Mouse (Mus musculus) hindbrain, embryonic 16.5 days (tissue): ENCODE data around the gene Olfr178. TPM values are rescaled to one million over a fixed set of nuclear protein-coding genes. Genes with fewer than 3 reads are reported as not detected.

Source experiments
- ATAC-seq: fragments of 200-750 bp; cut with Nextera tagmentation; 2 replicates; pipeline ENCODE4 v1.8.0; 2017; ENCODE audit warnings: moderate TSS enrichment, moderate library complexity
- H3K27ac ChIP-seq: fragments of 300-500 bp; sonication (generic); 2 replicates; pipeline ENCODE4 v1.5.1; 2014; ENCODE audit warnings: low read depth, mild to moderate bottlenecking, control low read depth, low read length, moderate library complexity
- H3K27me3 ChIP-seq: fragments of 300-500 bp; sonication (generic); replicated peaks from 2 replicates; pipeline ENCODE4 v1.6.1; 2014; ENCODE audit warnings: low read length; ENCODE audit not compliant: control insufficient read depth, insufficient read depth
- H3K36me3 ChIP-seq: fragments of 300-500 bp; sonication (generic); 2 replicates; pipeline ENCODE4 v1.6.1; 2014; ENCODE audit warnings: mild to moderate bottlenecking, low read length, moderate library complexity, mixed read lengths; ENCODE audit not compliant: control insufficient read depth, insufficient read depth
- H3K4me1 ChIP-seq: fragments of 300-500 bp; sonication (generic); 2 replicates; pipeline ENCODE4 v1.6.1; 2014; ENCODE audit warnings: low read depth, low read length; ENCODE audit not compliant: control insufficient read depth, insufficient read depth
- H3K4me2 ChIP-seq: fragments of 300-500 bp; sonication (generic); 2 replicates; pipeline ENCODE4 v1.6.1; 2014; ENCODE audit warnings: mild to moderate bottlenecking, low read length, control low read depth, moderate library complexity
- H3K4me3 ChIP-seq: fragments of 300-500 bp; sonication (generic); 2 replicates; pipeline ENCODE4 v1.5.1; 2014; ENCODE audit warnings: mild to moderate bottlenecking, low read length, control low read depth, moderate library complexity
- H3K9ac ChIP-seq: fragments of 300-500 bp; sonication (generic); 2 replicates; pipeline ENCODE4 v1.6.1; 2014; ENCODE audit warnings: low read depth, mild to moderate bottlenecking, control low read depth, low read length, moderate library complexity
- H3K9me3 ChIP-seq: fragments of 300-500 bp; sonication (generic); 2 replicates; pipeline ENCODE4 v1.6.1; 2014; ENCODE audit warnings: mild to moderate bottlenecking, low read length, moderate library complexity; ENCODE audit not compliant: control insufficient read depth
- WGBS: fragments of 180-500 bp; shearing (Covaris S2); extraction: QIAGEN DNeasy Blood & Tissue Kit; methylation state at CpG from one replicate; pipeline ENCODE4 v1.1.7; 2014; 5-methylcytosine and 5-hydroxymethylcytosine counted together
- polyA plus RNA-seq: library from polyadenylated mRNA; unstranded; fragments of >200 nt; fragmentation: Nextera tagmentation; extraction: Ambion mirVana; gene quantifications from 2 replicates; pipeline ENCODE4 v1.2.1, GENCODE M21; 2015

Gene Olfr178
- polyA plus RNA-seq: not detected in 2 replicates

DNA sequence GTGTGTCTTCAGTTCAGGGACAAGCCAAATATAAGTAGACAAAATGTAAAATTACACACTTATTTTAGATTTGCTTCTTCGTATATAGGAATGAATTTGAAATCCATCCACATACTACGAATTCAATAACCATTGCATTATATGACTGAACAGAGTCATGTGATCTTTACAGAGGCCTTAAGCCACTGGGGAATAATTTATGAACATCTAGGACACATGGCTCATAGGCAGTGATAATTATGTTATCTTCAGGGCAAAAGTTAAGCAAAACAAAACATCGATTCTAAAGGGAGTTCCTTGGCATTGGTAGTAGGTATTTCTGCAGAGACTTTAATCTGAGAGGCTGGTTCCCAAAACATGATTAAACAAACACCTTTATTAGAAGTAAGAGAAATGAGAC, at the start of gene Olfr178:
TSS of gene Olfr178 (minus strand) at position 101 of the 400 bp plus-strand sequence.
- Histone ChIP-seq H3K4me3 (no peak within 1 kb of the TSS), H3K4me2 (no peak within 1 kb of the TSS), H3K9ac (no peak within 1 kb of the TSS), H3K4me1 (no peaks in the 10 kb centered on the region), H3K27ac (no peak within 1 kb of the TSS), H3K36me3 (no peaks in the 10 kb centered on the region), H3K27me3 (no peaks in the 10 kb centered on the region), H3K9me3 (no peaks in the 10 kb centered on the region)
- WGBS: 89% methylated on average over 3 of the region's 3 CpGs
- ATAC-seq: no peak

GRCm38 (mm10) chr16:58929292-58929691, 37.4 kb upstream of the Olfr178 start, which contains the start of gene Olfr180:
TSS of gene Olfr180 (minus strand) at chr16:58929392.
- WGBS: 85% methylated on average over 4 of the region's 4 CpGs
- Histone ChIP-seq H3K9me3 (no peaks in the 10 kb centered on the region), H3K4me2 (no peak within 1 kb of the TSS), H3K27me3 (no peaks in the 10 kb centered on the region), H3K36me3 (no peaks in the 10 kb centered on the region), H3K9ac (no peak within 1 kb of the TSS), H3K27ac (no peak within 1 kb of the TSS), H3K4me1 (no peaks in the 10 kb centered on the region), H3K4me3 (no peak within 1 kb of the TSS)
- no peak for ATAC-seq

DNA sequence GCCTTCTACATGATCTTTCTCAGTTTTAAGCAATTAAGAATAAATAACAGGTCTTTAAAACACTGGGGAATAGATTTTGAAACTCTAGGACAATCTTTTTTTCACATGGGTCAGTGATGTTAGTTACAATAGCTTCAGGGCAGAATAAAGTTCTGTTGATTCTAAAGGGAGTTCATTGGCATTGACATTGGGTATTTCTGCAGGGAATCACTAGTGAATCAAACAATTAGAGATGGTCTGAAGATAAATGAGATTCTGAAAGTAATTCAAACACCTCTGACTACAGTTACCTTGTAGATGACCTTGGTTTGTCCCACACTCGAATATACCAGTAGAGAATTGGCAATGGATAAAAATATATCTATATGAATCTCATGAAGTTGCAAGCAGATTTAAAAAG, 36.8 kb upstream of the Olfr178 start, which contains the start of gene Olfr181:
TSS of gene Olfr181 (minus strand) at position 101 of the 400 bp plus-strand sequence.
- H3K4me1 ChIP-seq: no peaks in the 10 kb centered on the region
- H3K4me2 ChIP-seq: no peak within 1 kb of the TSS
- 63% methylated on average over 1 of the region's 1 CpGs for WGBS
- no peak for ATAC-seq
- no peak within 1 kb of the TSS for H3K9ac ChIP-seq
- no peaks in the 10 kb centered on the region for H3K27me3 ChIP-seq
- H3K36me3 ChIP-seq: no peaks in the 10 kb centered on the region
- no peaks in the 10 kb centered on the region for H3K9me3 ChIP-seq
- H3K4me3 ChIP-seq: no peak within 1 kb of the TSS
- no peak within 1 kb of the TSS for H3K27ac ChIP-seq

GRCm38 (mm10) chr16:58884416-58884815, 7.4 kb downstream of the Olfr178 start:
- WGBS: 96% methylated on average over 2 of the region's 2 CpGs
- H3K4me1 ChIP-seq: no peaks in the 10 kb centered on the region
- H3K27me3 ChIP-seq: no peaks in the 10 kb centered on the region
- no peaks in the 10 kb centered on the region for H3K9me3 ChIP-seq
- H3K4me2 ChIP-seq: no peak overlapping the region
- no peaks in the 10 kb centered on the region for H3K36me3 ChIP-seq
- H3K9ac ChIP-seq: no peak overlapping the region
- no peak for ATAC-seq
- no peak overlapping the region for H3K27ac ChIP-seq
- H3K4me3 ChIP-seq: no peak overlapping the region

DNA sequence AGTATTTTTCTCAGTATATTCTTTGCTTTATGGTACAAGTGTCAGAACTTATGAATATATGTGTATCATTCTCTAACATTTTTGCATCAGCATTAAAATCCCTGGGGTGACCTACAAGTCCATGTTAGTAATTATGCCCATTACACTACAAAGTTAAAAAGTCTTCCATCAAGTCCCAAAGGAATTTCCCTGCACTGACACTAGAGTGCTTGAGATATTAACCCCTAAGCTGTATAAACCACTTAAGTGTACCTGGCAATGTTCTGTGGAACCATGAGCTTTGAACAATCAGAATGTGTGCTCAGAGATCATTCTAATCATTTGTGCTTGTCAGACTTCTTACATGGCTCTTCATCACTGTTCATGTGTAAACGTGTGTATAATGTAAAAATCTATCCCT, 17.2 kb downstream of the Olfr178 start, which contains the start of gene Olfr177:
TSS of gene Olfr177 (minus strand) at position 101 of the 400 bp plus-strand sequence.
- no peaks in the 10 kb centered on the region for H3K36me3 ChIP-seq
- H3K9ac ChIP-seq: no peak within 1 kb of the TSS
- H3K27ac ChIP-seq: no peak within 1 kb of the TSS
- H3K27me3 ChIP-seq: no peaks in the 10 kb centered on the region
- no peak within 1 kb of the TSS for H3K4me3 ChIP-seq
- H3K4me1 ChIP-seq: no peaks in the 10 kb centered on the region
- H3K9me3 ChIP-seq: no peaks in the 10 kb centered on the region
- no peak within 1 kb of the TSS for H3K4me2 ChIP-seq
- 66% methylated on average over 1 of the region's 1 CpGs for WGBS
- no peak for ATAC-seq

DNA sequence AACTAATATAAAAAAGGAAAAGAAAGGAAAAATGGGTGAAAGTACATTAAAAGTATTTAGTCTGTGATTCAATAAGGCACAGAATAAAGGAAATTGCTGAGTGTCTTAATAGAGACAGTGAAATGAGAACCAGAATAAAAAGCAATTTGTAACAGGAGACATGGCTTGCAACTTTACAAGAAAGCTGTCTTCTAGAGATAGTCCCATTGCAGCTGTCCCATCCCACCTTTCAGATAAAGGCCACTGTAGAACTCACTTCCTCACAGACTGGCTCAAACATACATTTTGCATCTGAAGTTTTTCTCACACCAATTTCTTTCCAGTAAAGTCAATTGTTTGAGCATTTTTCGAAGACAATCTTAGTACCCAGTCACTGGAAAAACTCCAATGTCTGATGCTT, 30.4 kb downstream of the Olfr178 start:
- H3K36me3 ChIP-seq: no peaks in the 10 kb centered on the region
- H3K4me2 ChIP-seq: no peak overlapping the region
- H3K9me3 ChIP-seq: no peaks in the 10 kb centered on the region
- no peaks in the 10 kb centered on the region for H3K4me1 ChIP-seq
- H3K27ac ChIP-seq: no peak overlapping the region
- ATAC-seq: no peak
- no peak overlapping the region for H3K9ac ChIP-seq
- WGBS: 82% methylated on average over 1 of the region's 1 CpGs
- H3K27me3 ChIP-seq: no peaks in the 10 kb centered on the region
- no peak overlapping the region for H3K4me3 ChIP-seq

DNA sequence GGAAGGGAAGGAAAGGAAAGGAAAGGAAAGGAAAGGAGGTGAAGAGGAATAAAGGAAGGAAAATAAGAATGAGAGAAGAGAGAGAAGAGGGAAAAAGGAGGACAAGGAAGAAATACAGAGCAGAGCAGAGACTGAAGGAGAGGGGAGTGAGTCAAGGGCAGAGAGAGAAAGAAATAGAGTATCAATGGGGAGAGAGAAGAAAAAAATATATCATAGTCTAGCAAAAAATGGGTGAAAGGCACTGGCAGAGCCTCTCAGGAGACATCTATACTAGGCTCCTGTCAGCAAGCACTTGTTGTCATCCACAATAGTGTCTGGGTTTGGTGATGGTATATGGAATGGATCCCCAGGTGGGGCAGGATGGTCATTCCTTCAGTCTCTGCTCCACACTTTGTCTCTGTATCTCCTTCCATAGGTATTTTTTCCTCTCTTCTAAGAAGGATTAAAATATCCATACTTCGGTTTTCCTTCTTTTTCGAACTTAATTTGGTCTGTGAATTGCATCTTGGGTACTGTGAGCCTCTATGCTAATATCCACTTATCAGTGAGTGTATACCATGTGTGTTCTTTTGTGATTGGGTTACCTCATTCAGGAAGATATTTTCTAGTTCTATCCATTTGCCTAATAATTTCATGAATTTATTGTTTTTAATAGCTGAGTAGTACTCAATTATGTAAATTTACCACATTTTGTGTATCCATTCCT, 31.7 kb downstream of the Olfr178 start:
- no peaks in the 10 kb centered on the region for H3K9me3 ChIP-seq
- H3K27me3 ChIP-seq: no peaks in the 10 kb centered on the region
- H3K4me1 ChIP-seq: no peaks in the 10 kb centered on the region
- no peak overlapping the region for H3K4me2 ChIP-seq
- no peak overlapping the region for H3K9ac ChIP-seq
- H3K4me3 ChIP-seq: no peak overlapping the region
- H3K36me3 ChIP-seq: no peaks in the 10 kb centered on the region
- H3K27ac ChIP-seq: no peak overlapping the region
- no peak for ATAC-seq
- WGBS: 95% methylated on average over 2 of the region's 2 CpGs

Other genes starting within 250 kb of the Olfr178 start
- 14.5 and 16.3 TPM in 2 replicates for gene Cpox, start 221.8 kb downstream of the Olfr178 start, polyA plus RNA-seq
- gene Gpr15, start 173.0 kb downstream of the Olfr178 start, polyA plus RNA-seq: 0.12 TPM in 1 of 2 replicates, not detected in the other
- 157 and 169 TPM in 2 replicates for gene Cldnd1, start 164.2 kb downstream of the Olfr178 start, polyA plus RNA-seq
- gene Olfr172, start 128.9 kb downstream of the Olfr178 start, polyA plus RNA-seq: not detected in 2 replicates
- not detected in 2 replicates for gene Olfr173, start 91.8 kb downstream of the Olfr178 start, polyA plus RNA-seq
- gene Olfr175-ps1, start 65.3 kb downstream of the Olfr178 start, polyA plus RNA-seq: not detected in 2 replicates
- not detected in 2 replicates for gene Olfr177, start 17.3 kb downstream of the Olfr178 start, polyA plus RNA-seq
- not detected in 2 replicates for gene Olfr181, start 36.7 kb upstream of the Olfr178 start, polyA plus RNA-seq
- gene Olfr180, start 37.3 kb upstream of the Olfr178 start, polyA plus RNA-seq: not detected in 2 replicates
- not detected in 2 replicates for gene Olfr183, start 103.3 kb upstream of the Olfr178 start, polyA plus RNA-seq
- not detected in 2 replicates for gene Olfr186, start 138.2 kb upstream of the Olfr178 start, polyA plus RNA-seq
- gene Olfr187, start 147.7 kb upstream of the Olfr178 start, polyA plus RNA-seq: not detected in 2 replicates
- gene Olfr190, start 185.9 kb upstream of the Olfr178 start, polyA plus RNA-seq: not detected in 2 replicates
- not detected in 2 replicates for gene Olfr191, start 197.8 kb upstream of the Olfr178 start, polyA plus RNA-seq
- not detected in 2 replicates for gene Olfr193, start 219.8 kb upstream of the Olfr178 start, polyA plus RNA-seq
- gene Olfr194, start 229.0 kb upstream of the Olfr178 start, polyA plus RNA-seq: not detected in 2 replicates